Mouse (Mus musculus) embryonic facial prominence, embryonic 13.5 days (tissue): ENCODE results near the gene Tbc1d1. TPM values are rescaled to one million over a fixed set of nuclear protein-coding genes. Genes with fewer than 3 reads are reported as not detected.

Source experiments
- ATAC-seq: fragments of 200-750 bp; cut with Nextera tagmentation; 2 replicates; pipeline ENCODE4 v1.8.0; 2017; ENCODE audit warnings: low read depth; ENCODE audit not compliant: insufficient number of reproducible peaks, insufficient read depth, low FRiP score, low TSS enrichment
- H3K27ac ChIP-seq: fragments of 300-500 bp; sonication (generic); 2 replicates; pipeline ENCODE4 v1.5.1; 2015; ENCODE audit warnings: moderate library complexity, mild to moderate bottlenecking, inconsistent platforms
- H3K27me3 ChIP-seq: fragments of 300-500 bp; sonication (generic); 2 replicates; pipeline ENCODE4 v1.6.1; 2015; ENCODE audit warnings: mild to moderate bottlenecking, inconsistent platforms
- H3K36me3 ChIP-seq: fragments of 300-500 bp; sonication (generic); 2 replicates; pipeline ENCODE4 v1.6.1; 2015; ENCODE audit warnings: mild to moderate bottlenecking, inconsistent platforms
- H3K4me1 ChIP-seq: fragments of 300-500 bp; sonication (generic); 2 replicates; pipeline ENCODE4 v1.6.1; 2015; ENCODE audit warnings: inconsistent platforms
- H3K4me2 ChIP-seq: fragments of 300-500 bp; sonication (generic); 2 replicates; pipeline ENCODE4 v1.6.1; 2015; ENCODE audit warnings: moderate library complexity, mild to moderate bottlenecking, inconsistent platforms
- H3K4me3 ChIP-seq: fragments of 300-500 bp; sonication (generic); 2 replicates; pipeline ENCODE4 v1.5.1; 2015; ENCODE audit warnings: mild to moderate bottlenecking, inconsistent platforms
- H3K9ac ChIP-seq: fragments of 300-500 bp; sonication (generic); 2 replicates; pipeline ENCODE4 v1.6.1; 2015; ENCODE audit warnings: mild to moderate bottlenecking, inconsistent platforms
- H3K9me3 ChIP-seq: fragments of 300-500 bp; sonication (generic); 2 replicates; pipeline ENCODE4 v1.6.1; 2016; ENCODE audit warnings: inconsistent platforms
- WGBS: fragments of 180-500 bp; shearing (Covaris S2); methylation state at CpG from one replicate; pipeline ENCODE4 v1.1.7; 2015; ENCODE audit warnings: mixed read lengths; 5-methylcytosine and 5-hydroxymethylcytosine counted together
- polyA plus RNA-seq: library from polyadenylated mRNA; unstranded; fragments of >200 nt; fragmentation: Nextera tagmentation; extraction: Ambion mirVana; gene quantifications from 2 replicates; pipeline ENCODE4 v1.2.1, GENCODE M21; 2015

The Tbc1d1 gene
- polyA plus RNA-seq, result 21.6 and 22.7 TPM in 2 replicates

DNA sequence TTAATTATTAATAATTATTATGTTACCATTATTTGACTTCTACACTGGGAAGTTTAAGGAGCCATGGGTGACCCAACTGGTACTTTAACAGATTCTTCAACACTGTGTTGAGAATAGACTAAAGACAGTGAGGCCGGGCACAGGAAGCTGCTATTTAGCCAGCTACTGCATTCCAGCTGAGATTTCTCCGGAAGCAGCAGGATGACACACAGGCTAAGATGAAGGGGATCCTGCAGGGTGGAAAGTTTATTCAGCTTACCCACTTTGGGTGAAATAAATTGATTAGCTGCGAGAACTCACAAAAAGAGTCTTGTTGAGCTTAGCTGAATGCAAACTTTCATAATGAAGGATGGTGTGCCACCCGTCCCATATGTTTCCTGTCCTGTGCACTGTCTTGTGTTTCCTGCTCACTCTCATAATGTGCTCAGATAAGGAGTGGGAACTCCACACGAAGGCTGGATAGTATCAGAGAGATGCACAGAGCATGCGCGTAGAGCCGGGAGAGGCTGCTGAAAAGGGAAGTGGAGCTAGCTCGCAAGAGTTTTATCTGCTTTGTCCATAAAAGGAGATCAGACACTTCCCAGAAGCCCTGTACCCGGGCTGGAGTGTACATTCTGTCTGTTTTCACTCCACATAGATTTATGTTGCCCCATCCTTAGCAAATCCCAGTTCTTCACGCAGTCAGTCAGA is at the start of gene Tbc1d1:
Tbc1d1 (plus strand) TSS at position 445 of the 690 bp plus-strand sequence.
- H3K4me3 ChIP-seq, result no peak within 1 kb of the TSS
- no peak for ATAC-seq
- no peak within 1 kb of the TSS for H3K9ac ChIP-seq

DNA sequence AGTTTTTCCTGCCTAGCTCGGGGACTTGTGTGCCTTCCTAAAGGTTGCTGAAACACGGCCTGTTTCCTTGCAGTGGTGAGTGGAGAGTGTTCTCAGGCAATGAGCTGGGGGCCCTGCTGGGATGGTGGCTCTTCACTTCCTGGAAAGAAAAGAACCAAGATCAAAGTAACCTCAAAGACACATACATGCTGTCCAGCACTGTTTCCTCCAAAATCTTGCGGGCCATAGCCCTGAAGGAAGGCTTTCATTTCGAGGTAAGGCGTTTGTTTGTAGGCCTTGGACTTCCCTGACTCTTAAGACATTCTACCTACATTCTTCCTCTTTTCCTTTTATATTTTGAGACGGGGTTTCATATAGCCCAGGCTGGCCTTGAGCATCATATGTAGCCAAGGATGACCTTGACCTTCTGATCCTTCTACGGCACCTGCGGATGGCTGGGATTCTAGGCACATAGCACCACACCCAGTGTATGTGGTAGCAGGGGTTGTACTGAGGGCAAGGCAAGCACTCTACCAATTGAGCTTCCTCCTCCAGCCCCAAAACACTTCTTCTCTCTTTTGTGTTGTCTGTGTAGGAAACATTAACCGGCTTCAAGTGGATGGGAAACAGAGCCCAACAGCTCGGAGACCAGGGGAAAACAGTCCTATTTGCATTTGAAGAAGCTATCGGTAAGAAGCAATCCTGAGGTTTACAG is 48.4 kb upstream of the Tbc1d1 start:
- 88% methylated on average over 11 of the region's 11 CpGs for WGBS
- ATAC-seq, result no peak
- Histone ChIP-seq H3K4me3 (no peak overlapping the region), H3K9ac (no peak overlapping the region), H3K27me3 (no peaks in the 10 kb centered on the region), H3K27ac (no peak overlapping the region), H3K4me2 (no peak overlapping the region), H3K9me3 (no peaks in the 10 kb centered on the region), H3K36me3 (peaks cover 70% of the 10 kb centered on the region), H3K4me1 (no peaks in the 10 kb centered on the region)

More for the DNA sequence above, at the start of gene Tbc1d1:
- Histone ChIP-seq H3K4me2 (peak within 1 kb of the TSS; percentile 29; the same call in 1 of the 2 replicates), H3K27me3 (peaks cover 39% of the 10 kb centered on the region), H3K27ac (peak within 1 kb of the TSS; percentile 49; the same call in 1 of the 2 replicates), H3K4me1 (peaks cover 16% of the 10 kb centered on the region), H3K9me3 (no peaks in the 10 kb centered on the region), H3K36me3 (no peaks in the 10 kb centered on the region)
- WGBS, result 37% methylated on average over 11 of the region's 11 CpGs

DNA sequence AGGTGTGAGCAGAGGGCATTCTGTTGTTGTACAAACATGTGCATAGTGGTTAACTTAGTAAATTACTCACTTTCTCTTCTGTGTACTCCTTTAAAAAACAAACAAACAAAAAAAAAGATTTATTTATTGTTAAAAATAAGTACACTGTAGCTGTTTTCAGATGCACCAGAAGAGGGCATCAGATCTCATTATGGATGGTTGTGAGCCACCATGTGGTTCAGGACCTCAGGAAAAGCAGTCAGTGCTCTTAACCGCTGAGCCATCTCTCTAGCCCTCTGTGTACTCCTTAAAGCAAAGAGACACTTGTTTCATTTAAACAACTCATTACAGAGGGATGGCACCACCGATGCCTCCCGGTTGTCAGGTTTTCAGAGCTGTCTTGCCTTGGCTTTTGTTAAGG is 46.9 kb upstream of the Tbc1d1 start:
- WGBS, result 77% methylated on average over 3 of the region's 3 CpGs
- ATAC-seq, result no peak
- H3K36me3 ChIP-seq, result peaks cover 69% of the 10 kb centered on the region

DNA sequence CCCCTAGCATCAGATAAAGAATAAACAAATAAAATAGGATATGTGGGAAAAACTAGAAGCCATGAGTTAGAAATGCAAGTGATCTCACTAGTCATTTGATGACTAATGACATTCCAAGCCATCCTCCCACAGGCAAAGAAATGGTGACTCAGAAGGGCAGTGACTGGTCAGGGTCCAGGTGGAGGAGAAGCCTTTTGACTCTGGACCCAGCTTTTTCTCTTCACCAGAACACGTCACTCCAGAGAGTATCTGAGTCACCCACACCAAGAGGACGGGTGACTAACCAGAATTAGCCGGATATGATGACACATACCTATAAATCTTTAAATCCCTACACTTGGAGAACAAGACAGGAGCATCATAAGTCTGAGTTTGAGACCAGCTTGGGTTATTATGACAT is 43.7 kb upstream of the Tbc1d1 start:
- Histone ChIP-seq H3K36me3 (peaks cover 82% of the 10 kb centered on the region), H3K27ac (no peak overlapping the region), H3K4me2 (no peak overlapping the region), H3K9me3 (peaks cover 10% of the 10 kb centered on the region), H3K4me3 (no peak overlapping the region), H3K4me1 (no peaks in the 10 kb centered on the region), H3K9ac (no peak overlapping the region), H3K27me3 (no peaks in the 10 kb centered on the region)
- no peak for ATAC-seq
- WGBS, result 77% methylated on average over 3 of the region's 3 CpGs

More for the DNA sequence above, 46.9 kb upstream of the Tbc1d1 start:
- Histone ChIP-seq H3K27ac (no peak overlapping the region), H3K9me3 (no peaks in the 10 kb centered on the region), H3K9ac (no peak overlapping the region), H3K4me3 (no peak overlapping the region), H3K27me3 (no peaks in the 10 kb centered on the region), H3K4me1 (no peaks in the 10 kb centered on the region), H3K4me2 (no peak overlapping the region)

GRCm38 (mm10) chr5:64114210-64114609 is 41.9 kb upstream of the Tbc1d1 start:
- ATAC-seq, result no peak
- Histone ChIP-seq H3K27me3 (no peaks in the 10 kb centered on the region), H3K4me3 (no peak overlapping the region), H3K4me2 (no peak overlapping the region), H3K4me1 (no peaks in the 10 kb centered on the region), H3K9ac (no peak overlapping the region), H3K27ac (no peak overlapping the region), H3K9me3 (peaks cover 10% of the 10 kb centered on the region), H3K36me3 (peaks cover 69% of the 10 kb centered on the region)
- WGBS, result 95% methylated on average over 6 of the region's 6 CpGs

- ATAC-seq, result no peak
- no peak overlapping the region for H3K4me2 ChIP-seq
- H3K9me3 ChIP-seq, result peaks cover 10% of the 10 kb centered on the region
- no peaks in the 10 kb centered on the region for H3K4me1 ChIP-seq
- H3K36me3 ChIP-seq, result peaks cover 43% of the 10 kb centered on the region
- no peak overlapping the region for H3K27ac ChIP-seq
- H3K27me3 ChIP-seq, result no peaks in the 10 kb centered on the region
- H3K9ac ChIP-seq, result no peak overlapping the region
- WGBS, result 91% methylated on average over 1 of the region's 1 CpGs
- no peak overlapping the region for H3K4me3 ChIP-seq
Observed at GRCm38 (mm10) chr5:64117191-64117590, 38.9 kb upstream of the Tbc1d1 start.

- Histone ChIP-seq H3K9ac (no peak overlapping the region), H3K36me3 (peaks cover 22% of the 10 kb centered on the region), H3K27ac (no peak overlapping the region), H3K9me3 (no peaks in the 10 kb centered on the region), H3K4me2 (no peak overlapping the region), H3K4me3 (no peak overlapping the region), H3K27me3 (no peaks in the 10 kb centered on the region), H3K4me1 (no peaks in the 10 kb centered on the region)
- no peak for ATAC-seq
- 82% methylated on average over 5 of the region's 5 CpGs for WGBS
Observed at GRCm38 (mm10) chr5:64125783-64126182, 30.3 kb upstream of the Tbc1d1 start.

DNA sequence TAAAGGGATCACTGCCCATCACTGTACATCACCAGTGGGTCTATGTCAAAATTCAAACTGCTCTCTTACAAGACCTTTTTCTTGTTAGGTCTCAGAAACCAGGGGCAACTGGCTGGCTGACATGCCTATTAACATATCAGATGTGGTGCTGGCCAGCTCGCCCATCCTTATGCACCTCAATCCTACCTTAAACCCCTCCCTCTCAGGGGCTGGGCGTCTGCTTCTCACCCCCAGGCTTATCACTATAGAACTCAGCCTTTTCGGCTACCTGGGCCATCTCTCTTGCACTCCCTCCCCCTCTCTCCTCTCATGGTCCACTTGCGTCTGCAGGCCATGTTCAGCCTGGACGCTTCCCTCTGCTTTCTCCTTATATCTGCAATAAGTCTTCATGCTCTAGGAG is 24.6 kb upstream of the Tbc1d1 start:
- peaks cover 16% of the 10 kb centered on the region for H3K36me3 ChIP-seq
- H3K9me3 ChIP-seq, result no peaks in the 10 kb centered on the region
- WGBS, result 55% methylated on average over 5 of the region's 5 CpGs
- ATAC-seq, result no peak
- no peak overlapping the region for H3K27ac ChIP-seq
- no peak overlapping the region for H3K9ac ChIP-seq
- H3K4me1 ChIP-seq, result no peaks in the 10 kb centered on the region
- H3K4me2 ChIP-seq, result no peak overlapping the region
- no peaks in the 10 kb centered on the region for H3K27me3 ChIP-seq
- no peak overlapping the region for H3K4me3 ChIP-seq

- H3K36me3 ChIP-seq, result peaks cover 2% of the 10 kb centered on the region; the same call in 1 of the 2 replicates
- H3K4me3 ChIP-seq, result no peak overlapping the region
- H3K27ac ChIP-seq, result no peak overlapping the region
- no peaks in the 10 kb centered on the region for H3K27me3 ChIP-seq
- ATAC-seq, result no peak
- no peak overlapping the region for H3K4me2 ChIP-seq
- no peaks in the 10 kb centered on the region for H3K4me1 ChIP-seq
- H3K9me3 ChIP-seq, result no peaks in the 10 kb centered on the region
- WGBS, result 83% methylated on average over 4 of the region's 4 CpGs
- no peak overlapping the region for H3K9ac ChIP-seq
Observed at GRCm38 (mm10) chr5:64133901-64134300, 22.2 kb upstream of the Tbc1d1 start.

GRCm38 (mm10) chr5:64136325-64136724 is 19.8 kb upstream of the Tbc1d1 start:
- H3K36me3 ChIP-seq, result no peaks in the 10 kb centered on the region
- no peaks in the 10 kb centered on the region for H3K9me3 ChIP-seq
- H3K9ac ChIP-seq, result no peak overlapping the region
- no peaks in the 10 kb centered on the region for H3K27me3 ChIP-seq
- ATAC-seq, result no peak
- H3K27ac ChIP-seq, result no peak overlapping the region
- no peak overlapping the region for H3K4me2 ChIP-seq
- H3K4me3 ChIP-seq, result no peak overlapping the region
- no peaks in the 10 kb centered on the region for H3K4me1 ChIP-seq
- 62% methylated on average over 5 of the region's 5 CpGs for WGBS

DNA sequence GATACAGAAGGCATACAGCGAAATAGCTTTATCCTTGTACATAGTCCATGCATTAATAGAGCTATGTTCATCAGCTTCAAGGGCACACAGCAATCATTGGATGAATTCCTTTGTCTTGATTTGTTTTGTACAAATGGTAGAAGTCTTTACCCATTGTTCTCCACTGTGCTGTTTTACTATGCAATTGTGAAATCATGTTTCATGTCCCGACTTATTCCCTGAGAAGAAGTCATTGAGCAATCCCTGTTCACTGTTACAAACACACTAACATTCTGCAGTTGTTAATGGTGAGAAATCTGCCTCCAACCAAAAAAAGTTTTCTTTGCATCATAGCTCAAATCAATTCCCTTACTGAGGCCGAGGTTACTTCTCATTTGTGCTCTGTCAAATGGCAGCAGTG is 15.9 kb upstream of the Tbc1d1 start:
- 83% methylated on average over 3 of the region's 3 CpGs for WGBS
- Histone ChIP-seq H3K27me3 (no peaks in the 10 kb centered on the region), H3K4me3 (no peak overlapping the region), H3K4me1 (no peaks in the 10 kb centered on the region), H3K27ac (no peak overlapping the region), H3K36me3 (no peaks in the 10 kb centered on the region), H3K4me2 (no peak overlapping the region), H3K9me3 (no peaks in the 10 kb centered on the region), H3K9ac (no peak overlapping the region)
- ATAC-seq, result no peak

DNA sequence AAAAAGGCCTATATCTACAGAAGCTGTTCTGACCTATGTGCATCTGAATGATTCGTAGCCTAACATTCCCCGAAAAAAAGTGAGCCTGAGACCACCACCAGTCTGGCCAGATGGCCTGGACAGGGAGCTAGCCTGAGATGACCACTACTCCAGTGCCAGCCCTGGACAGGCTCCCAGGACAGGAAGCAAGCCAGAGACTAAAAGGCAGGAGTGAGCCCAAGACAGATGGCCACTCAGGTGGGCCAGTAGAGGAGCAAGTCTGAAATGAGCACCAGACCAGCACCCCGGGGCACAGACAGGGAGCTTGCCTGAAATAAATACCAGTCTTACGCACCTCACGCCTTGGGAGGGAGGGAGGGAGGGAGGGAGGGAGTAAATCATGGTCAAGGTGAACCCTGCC is 11.8 kb upstream of the Tbc1d1 start:
- Histone ChIP-seq H3K4me2 (no peak overlapping the region), H3K27me3 (no peaks in the 10 kb centered on the region), H3K9ac (no peak overlapping the region), H3K4me3 (no peak overlapping the region), H3K36me3 (no peaks in the 10 kb centered on the region), H3K27ac (no peak overlapping the region), H3K9me3 (no peaks in the 10 kb centered on the region), H3K4me1 (no peaks in the 10 kb centered on the region)
- peak; percentile 20; the same call in 1 of the 2 replicates for ATAC-seq
- 69% methylated on average over 5 of the region's 5 CpGs for WGBS
